20 mouse cellular contexts compared by ENCODE assay signal in genomic region chr5:67011985-67012384, GRCm38 (mm10).
DNase-seq lines count a peak whose midpoint lies in the region; ATAC-seq and TF ChIP-seq lines count a peak whose summit lies in the region.
"Had no signal": no experiment of that assay in that cellular context is flagged by ENCODE, and none has a peak within 500 bp of the region (broad histone marks: within the 10 kb centered on the region; RNA-seq: fewer than 3 reads in every experiment).

No protein-coding gene starts in this region.

- no peak overlapping the region for H3K9ac ChIP-seq in forebrain, embryonic 15.5 days (replicated peaks)
- no peak overlapping the region for H3K9ac ChIP-seq in forebrain, embryonic 13.5 days
- H3K9ac ChIP-seq in hindbrain, postnatal 0 days (replicated peaks; ENCODE audit: low read length): no peak overlapping the region
- H3K9ac ChIP-seq in hindbrain, embryonic 13.5 days: no peak overlapping the region
- no peak overlapping the region for H3K9ac ChIP-seq in limb, embryonic 13.5 days
- H3K9ac ChIP-seq: liver, embryonic 15.5 days; lung, embryonic 15.5 days had no signal

- no peaks in the 10 kb centered on the region for H3K27me3 ChIP-seq in forebrain, embryonic 15.5 days
- no peaks in the 10 kb centered on the region for H3K27me3 ChIP-seq in forebrain, embryonic 13.5 days
- no peaks in the 10 kb centered on the region for H3K27me3 ChIP-seq in hindbrain, postnatal 0 days (ENCODE audit: insufficient read depth, low read length)
- H3K27me3 ChIP-seq in hindbrain, embryonic 13.5 days: no peaks in the 10 kb centered on the region
- H3K27me3 ChIP-seq in limb, embryonic 13.5 days: no peaks in the 10 kb centered on the region
- H3K27me3 ChIP-seq: liver, embryonic 15.5 days; lung, embryonic 15.5 days had no signal

- no peak for ATAC-seq in forebrain, embryonic 15.5 days (replicated peaks)
- ATAC-seq in forebrain, embryonic 13.5 days: no peak
- no peak for ATAC-seq in hindbrain, postnatal 0 days
- ATAC-seq in hindbrain, embryonic 13.5 days (ENCODE audit: low FRiP score): no peak
- ATAC-seq in limb, embryonic 13.5 days (ENCODE audit: low FRiP score, low read depth): no peak
- ATAC-seq: intestine, embryonic 16.5 days; midbrain, embryonic 16.5 days had no signal

- peak; percentile 23 to 34 for DNase-seq in cerebellum, adult 18-20 months
- no peak for DNase-seq in cerebellum, adult 9-10 months
- no peak for DNase-seq in hindbrain, postnatal 0 days (ENCODE audit: low spot score)
- DNase-seq in retina, postnatal 1 day: no peak
- DNase-seq: adrenal gland, postnatal 10 days; gastrocnemius, postnatal 36 days; kidney, adult 9 months; kidney, postnatal 14 days; liver; lung, postnatal 4 days; spleen, adult 18-20 months had no signal

- H3K4me1 ChIP-seq in forebrain, embryonic 15.5 days: peaks cover 27% of the 10 kb centered on the region
- H3K4me1 ChIP-seq in forebrain, embryonic 13.5 days: no peaks in the 10 kb centered on the region
- no peaks in the 10 kb centered on the region for H3K4me1 ChIP-seq in hindbrain, postnatal 0 days (ENCODE audit: insufficient read depth, low read length)
- H3K4me1 ChIP-seq in hindbrain, embryonic 13.5 days (replicated peaks): 0 out of 2 replicates have a peak, but pooled peaks cover 4% of the 10 kb centered on the region
- peaks cover 12% of the 10 kb centered on the region for H3K4me1 ChIP-seq in limb, embryonic 13.5 days
- H3K4me1 ChIP-seq: liver, embryonic 15.5 days; lung, embryonic 15.5 days had no signal

- TF ChIP-seq CTCF in hindbrain, postnatal 0 days (IDR thresholded peaks at IDR 0.05; ENCODE audit: low read depth): no peak

- peak overlapping the region; percentile 64 for H3K27ac ChIP-seq in forebrain, embryonic 15.5 days (replicated peaks)
- no peak overlapping the region for H3K27ac ChIP-seq in forebrain, embryonic 13.5 days
- peak overlapping the region; percentile 51; the same call in 1 of the 2 replicates for H3K27ac ChIP-seq in hindbrain, postnatal 0 days
- H3K27ac ChIP-seq in hindbrain, embryonic 13.5 days: no peak overlapping the region
- peak overlapping the region; percentile 72 for H3K27ac ChIP-seq in limb, embryonic 13.5 days
- H3K27ac ChIP-seq: liver, embryonic 15.5 days; lung, embryonic 15.5 days had no signal

- H3K4me3 ChIP-seq in forebrain, embryonic 15.5 days: no peak overlapping the region
- H3K4me3 ChIP-seq in forebrain, embryonic 13.5 days: no peak overlapping the region
- H3K4me3 ChIP-seq in hindbrain, postnatal 0 days (ENCODE audit: low read length): no peak overlapping the region
- no peak overlapping the region for H3K4me3 ChIP-seq in hindbrain, embryonic 13.5 days
- no peak overlapping the region for H3K4me3 ChIP-seq in limb, embryonic 13.5 days
- H3K4me3 ChIP-seq: liver, embryonic 15.5 days; lung, embryonic 15.5 days; myocyte had no signal

- WGBS in forebrain, embryonic 15.5 days: 46% methylated on average over 4 of the region's 4 CpGs
- WGBS in forebrain, embryonic 13.5 days: 66% methylated on average over 4 of the region's 4 CpGs
- WGBS in hindbrain, postnatal 0 days: 58% methylated on average over 4 of the region's 4 CpGs
- 73% methylated on average over 4 of the region's 4 CpGs for WGBS in hindbrain, embryonic 13.5 days
- WGBS in limb, embryonic 13.5 days: 68% methylated on average over 4 of the region's 4 CpGs

- no peaks in the 10 kb centered on the region for H3K9me3 ChIP-seq in forebrain, embryonic 15.5 days
- no peaks in the 10 kb centered on the region for H3K9me3 ChIP-seq in forebrain, embryonic 13.5 days (replicated peaks)
- H3K9me3 ChIP-seq in hindbrain, postnatal 0 days (ENCODE audit: low read length): no peaks in the 10 kb centered on the region
- H3K9me3 ChIP-seq in hindbrain, embryonic 13.5 days: no peaks in the 10 kb centered on the region
- H3K9me3 ChIP-seq in limb, embryonic 13.5 days: peaks cover 4% of the 10 kb centered on the region
- H3K9me3 ChIP-seq: liver, embryonic 15.5 days; lung, embryonic 15.5 days had no signal

- no peak overlapping the region for H3K4me2 ChIP-seq in forebrain, embryonic 15.5 days (replicated peaks)
- no peak overlapping the region for H3K4me2 ChIP-seq in forebrain, embryonic 13.5 days
- H3K4me2 ChIP-seq in hindbrain, postnatal 0 days (ENCODE audit: low read depth, low read length): no peak overlapping the region
- no peak overlapping the region for H3K4me2 ChIP-seq in hindbrain, embryonic 13.5 days
- no peak overlapping the region for H3K4me2 ChIP-seq in limb, embryonic 13.5 days (replicated peaks)
- H3K4me2 ChIP-seq: liver, embryonic 15.5 days; lung, embryonic 15.5 days had no signal

- H3K36me3 ChIP-seq in forebrain, embryonic 15.5 days: peaks cover 12% of the 10 kb centered on the region
- H3K36me3 ChIP-seq in forebrain, embryonic 13.5 days (ENCODE audit: poor library complexity, severe bottlenecking): peaks cover 29% of the 10 kb centered on the region
- no peaks in the 10 kb centered on the region; the same call in 1 of the 2 replicates for H3K36me3 ChIP-seq in hindbrain, postnatal 0 days (ENCODE audit: insufficient read depth, low read length)
- peaks cover 21% of the 10 kb centered on the region for H3K36me3 ChIP-seq in hindbrain, embryonic 13.5 days
- H3K36me3 ChIP-seq in limb, embryonic 13.5 days: peaks cover 30% of the 10 kb centered on the region
- H3K36me3 ChIP-seq: liver, embryonic 15.5 days had no signal

Comparison
In these comparisons a context has a peak if more than half of its experiments do, and no peak if none do; other contexts are left out.
1. DNase-seq: peak in cerebellum, adult 18-20 months (2 of 2); none in cerebellum, adult 9-10 months (single experiment), hindbrain, postnatal 0 days (single experiment) and retina, postnatal 1 day (single experiment).
2. H3K27ac ChIP-seq: peak in forebrain, embryonic 15.5 days (single experiment), hindbrain, postnatal 0 days (single experiment) and limb, embryonic 13.5 days (single experiment); none in forebrain, embryonic 13.5 days (single experiment) and hindbrain, embryonic 13.5 days (single experiment).